Mouse (Mus musculus) urinary bladder, postnatal 25 days (tissue): ENCODE measurements around the gene Pef1.

Source experiments
- DNase-seq: peaks from one replicate; pipeline ENCODE4 v3.0.0; 2022; ENCODE audit warnings: low spot score

Pef1 gene

DNA sequence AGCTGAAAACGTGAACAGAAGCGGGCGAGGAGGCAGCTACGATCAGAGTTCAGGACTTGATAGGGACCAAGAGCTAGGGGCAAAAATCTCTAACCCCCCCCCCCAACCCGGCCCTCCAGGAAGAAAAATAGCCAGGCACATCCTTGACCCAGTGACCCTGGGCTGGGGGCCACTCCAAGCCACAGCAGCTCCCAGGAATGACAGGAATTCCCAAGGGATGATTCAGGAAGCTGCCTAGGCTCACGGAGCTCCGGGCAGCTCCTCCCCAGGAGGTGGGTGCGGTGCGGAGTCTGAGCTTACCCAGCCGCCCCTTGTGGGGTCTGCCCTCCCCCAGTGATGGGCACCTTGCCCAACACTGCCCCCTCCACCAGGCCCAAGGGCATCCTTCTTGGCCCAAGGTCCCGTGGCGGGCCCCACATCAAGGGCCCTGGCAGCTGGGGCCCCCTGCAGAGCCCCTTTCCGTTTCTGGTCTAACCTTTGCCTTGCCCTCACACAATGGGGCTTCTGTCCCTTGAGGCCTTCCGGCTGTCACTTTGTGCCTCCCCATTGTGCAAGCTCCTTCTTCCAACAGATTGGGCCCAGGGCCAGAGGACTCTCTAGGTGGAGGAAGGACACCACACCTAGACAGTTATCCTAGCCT lies 72.8 kb downstream of the Pef1 start, which contains the start of gene Tinagl1:
Gene Tinagl1, minus strand, starts transcription at position 51 of the 640 bp plus-strand sequence.
- DNase-seq: peak; percentile 19

DNA sequence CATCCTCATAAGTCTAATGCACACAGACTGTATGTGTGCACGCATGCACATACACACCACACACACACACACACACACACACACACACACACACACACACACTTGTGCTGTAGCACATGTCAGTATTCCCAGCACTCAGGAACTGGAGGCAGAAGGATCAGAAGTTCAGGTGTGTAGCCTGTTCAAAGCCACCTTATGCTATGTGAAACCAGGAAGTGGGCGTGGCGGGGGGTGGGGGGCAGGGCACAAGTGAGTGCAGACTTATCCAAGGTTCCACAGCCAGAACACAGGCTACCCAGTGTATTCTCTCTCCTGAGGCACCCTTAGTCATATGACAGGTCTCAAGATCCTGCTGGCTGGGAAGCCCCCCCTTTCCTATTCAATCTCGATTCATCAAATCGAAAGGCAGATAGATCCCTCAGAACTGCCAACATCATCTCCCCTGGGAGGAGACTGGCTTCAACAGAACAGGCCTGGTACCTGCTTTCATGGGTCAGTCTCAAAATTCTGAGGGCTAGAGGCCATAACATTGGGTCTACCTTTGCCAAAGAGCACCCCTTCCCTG lies 73.9 kb downstream of the Pef1 start:
- DNase-seq: no peak

DNA sequence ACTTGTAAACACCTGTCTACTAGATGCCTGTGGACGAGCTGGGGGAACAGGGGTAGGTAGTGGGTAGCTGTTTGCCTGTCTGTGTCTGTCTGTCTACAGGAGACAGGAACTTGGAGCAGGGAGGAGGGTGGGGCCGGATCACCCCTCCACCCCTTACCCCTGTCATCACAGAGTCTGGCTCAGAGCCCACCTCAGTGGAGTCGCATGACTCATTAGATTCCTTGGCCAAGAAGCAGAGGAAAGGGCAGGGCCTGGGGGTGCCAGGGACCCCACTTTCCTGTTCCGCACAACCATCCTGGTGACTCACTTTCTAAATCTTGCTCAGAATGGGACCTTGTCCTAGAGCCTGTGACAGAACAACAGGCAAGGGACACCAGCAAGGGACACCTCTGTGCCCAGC lies 74.7 kb downstream of the Pef1 start:
- DNase-seq: peak; percentile 56

DNA sequence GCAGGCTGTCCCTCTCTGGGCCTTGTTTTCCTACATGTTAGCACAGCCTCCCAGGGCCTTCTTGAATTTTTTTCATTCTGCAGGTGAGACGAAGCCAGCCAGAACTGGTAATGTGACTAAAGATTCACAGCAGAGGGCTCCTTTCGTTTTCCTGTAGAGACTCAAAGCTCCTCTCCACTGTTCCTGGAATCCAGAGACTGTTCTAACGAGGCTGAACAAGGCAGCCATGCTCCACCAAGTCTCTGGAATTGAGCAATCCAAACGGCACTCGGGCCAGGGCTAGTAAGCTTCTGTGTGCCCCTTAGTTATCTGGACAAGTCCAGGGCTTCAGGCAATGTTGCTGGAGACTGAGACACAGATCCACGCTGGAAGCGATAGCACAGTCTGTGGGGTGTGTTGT lies 75.2 kb downstream of the Pef1 start:
- DNase-seq: no peak
